Mouse (Mus musculus): ENCODE data around the gene Irx4. TPM values are rescaled to one million over a fixed set of nuclear protein-coding genes. Genes with fewer than 3 reads are reported as not detected.
A peak's percentile ranks its signal among the peaks of the same experiment; 100 is the strongest.

The Irx4 gene
- polyA plus RNA-seq, 1 experiment from 2014 or later, result 1.1 TPM

DNA sequence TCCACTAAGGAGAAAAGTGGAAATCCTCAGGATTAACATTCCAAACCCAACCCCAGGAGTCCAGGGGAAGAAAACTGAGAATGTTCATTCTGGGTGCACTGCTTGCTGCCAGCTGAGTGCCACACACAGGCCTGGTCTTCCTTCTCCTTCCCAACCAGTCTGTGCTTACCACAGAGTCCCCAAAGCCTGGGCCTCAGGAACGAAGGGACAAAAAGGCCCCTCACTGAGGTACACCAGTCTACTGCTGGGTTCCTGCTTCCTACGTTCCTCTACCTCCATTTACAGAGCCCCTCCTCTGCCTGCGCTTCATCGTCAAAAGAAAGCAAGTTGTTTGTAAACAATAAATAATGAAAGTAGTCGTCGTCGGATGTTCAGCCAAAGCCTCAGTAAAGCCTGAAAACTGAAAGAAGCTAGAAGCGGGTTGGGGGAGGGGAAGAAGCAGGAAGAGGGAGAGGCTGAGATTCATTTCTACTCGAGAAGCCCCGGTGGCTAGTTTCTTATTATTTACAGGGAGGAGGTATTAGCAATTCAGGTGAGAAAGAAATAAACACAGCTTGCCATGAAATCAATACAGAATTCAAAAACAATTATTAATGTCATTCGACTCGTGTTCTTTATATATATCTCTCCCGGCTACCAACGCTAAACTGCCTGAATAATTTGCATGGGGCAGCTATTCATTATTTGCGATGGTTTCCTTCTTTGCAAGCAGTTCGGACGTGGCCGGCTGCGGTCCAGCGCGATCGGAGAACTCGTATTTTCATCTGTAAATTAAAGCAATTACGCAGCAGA, 2.3 kb downstream of the Irx4 start:
- H3K27ac ChIP-seq, result no peak overlapping the region
- DNase-seq (ENCODE audit: extremely low spot score, low spot score), result no peak
- H3K4me3 ChIP-seq, result peak overlapping the region; percentile 28
- H3K9me3 ChIP-seq, result no peaks in the 10 kb centered on the region
- H3K4me1 ChIP-seq, result peaks cover 50% of the 10 kb centered on the region
- whole genome bisulfite sequencing, result 2% methylated on average over 24 of the region's 24 CpGs
- peaks cover 100% of the 10 kb centered on the region for H3K27me3 ChIP-seq (ENCODE audit: poor library complexity, severe bottlenecking)
- H3K36me3 ChIP-seq (replicated peaks), result no peaks in the 10 kb centered on the region

DNA sequence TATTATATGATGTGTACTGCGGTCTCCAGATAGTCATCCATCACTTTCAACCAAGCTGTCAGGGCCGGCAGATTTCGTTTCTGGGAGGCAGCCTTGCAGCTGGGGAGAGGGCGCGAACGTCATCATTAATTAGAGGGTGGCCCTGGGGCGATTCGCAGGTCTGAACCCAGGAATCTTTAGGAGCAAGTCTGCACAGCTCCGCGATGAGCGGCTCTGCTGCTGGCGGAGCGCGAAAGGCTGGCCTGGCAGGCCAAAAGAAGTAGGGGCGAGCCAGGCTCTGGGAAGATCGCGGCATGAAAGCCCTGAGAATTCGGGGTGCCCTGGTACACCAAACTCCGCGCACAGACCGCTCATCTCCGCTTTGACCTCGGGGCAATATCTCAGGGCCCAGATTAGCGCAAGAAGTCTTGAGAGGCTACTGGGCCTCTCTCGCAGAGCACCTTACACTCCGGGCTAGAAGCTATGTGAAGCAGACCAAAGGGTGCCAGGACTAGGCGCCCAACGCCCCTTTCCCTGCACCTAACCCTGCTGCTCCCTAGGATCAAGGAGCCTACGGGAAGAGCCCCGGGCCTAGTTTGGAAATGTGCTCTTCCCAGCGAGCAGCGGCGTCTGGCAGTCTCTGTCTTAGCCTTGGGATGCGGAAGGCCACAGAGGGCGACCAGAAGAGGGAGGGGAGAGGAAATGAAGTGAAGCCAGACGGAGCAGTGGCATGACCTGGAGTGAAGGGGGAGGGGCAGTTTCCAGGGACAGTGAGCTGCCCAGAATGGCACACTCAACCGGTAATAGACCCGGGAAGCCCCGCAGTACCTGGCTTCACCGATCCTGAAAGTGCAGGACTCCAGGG, 3.1 kb downstream of the Irx4 start:
- H3K9me3 ChIP-seq, result no peaks in the 10 kb centered on the region
- WGBS, result under 1% methylated on average over 40 of the region's 40 CpGs
- peaks cover 51% of the 10 kb centered on the region for H3K4me1 ChIP-seq
- peaks cover 100% of the 10 kb centered on the region for H3K27me3 ChIP-seq (ENCODE audit: poor library complexity, severe bottlenecking)
- peak overlapping the region; percentile 28 for H3K4me3 ChIP-seq
- H3K36me3 ChIP-seq (replicated peaks), result no peaks in the 10 kb centered on the region
- H3K27ac ChIP-seq, result no peak overlapping the region
- DNase-seq (ENCODE audit: extremely low spot score, low spot score), result peak; percentile 45

DNA sequence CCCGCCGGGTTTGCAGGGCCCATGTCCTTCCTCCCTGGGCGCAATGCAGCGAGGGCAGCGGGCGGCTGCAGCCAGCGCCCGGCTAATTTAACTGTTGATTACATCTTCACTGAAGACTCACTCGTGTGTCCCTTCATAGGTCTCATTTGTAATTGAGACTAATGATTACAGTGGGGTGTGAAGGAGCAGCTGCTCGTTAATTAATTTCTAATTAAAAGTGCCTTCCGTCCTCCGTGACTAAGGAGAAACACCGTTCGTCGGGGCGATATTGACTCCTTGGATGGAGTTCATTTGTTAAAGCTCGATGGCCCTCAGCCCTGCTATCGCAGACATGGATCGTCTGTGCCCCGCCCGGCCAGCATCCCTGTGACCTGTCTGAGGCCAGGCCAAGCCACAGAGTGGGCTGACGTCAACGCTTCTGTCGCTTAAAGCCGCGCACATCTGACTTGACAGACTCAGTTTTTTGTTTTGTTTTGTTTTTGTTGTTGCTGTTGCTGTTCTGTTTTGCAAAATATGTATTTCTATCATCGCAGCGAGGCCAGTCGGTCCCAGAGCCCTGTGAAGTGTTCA, 4.0 kb downstream of the Irx4 start:
- H3K27ac ChIP-seq, result no peak overlapping the region
- no peak for DNase-seq (ENCODE audit: extremely low spot score, low spot score)
- H3K4me3 ChIP-seq, result peak overlapping the region; percentile 28; the same call in 1 of the 2 replicates

DNA sequence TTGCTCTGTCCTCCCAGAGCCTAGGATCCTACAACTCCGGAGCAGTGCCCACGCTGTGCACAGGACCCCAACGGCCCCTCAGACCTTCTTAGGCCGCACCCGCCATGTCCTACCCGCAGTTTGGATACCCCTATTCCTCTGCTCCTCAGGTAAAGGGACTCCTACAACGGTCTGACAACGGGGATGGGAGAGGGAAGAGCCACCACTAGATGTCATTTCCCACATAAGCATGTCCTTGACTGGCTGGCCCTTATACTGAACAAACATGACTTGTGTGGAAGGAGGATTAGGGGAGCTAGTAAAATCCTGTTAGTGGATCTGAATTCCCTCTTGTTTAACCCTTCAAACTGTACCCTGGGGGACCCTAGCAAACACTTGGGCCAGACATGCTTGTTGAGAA, 4.6 kb downstream of the Irx4 start:
- 0 out of 2 replicates have a peak overlapping the region, but pooled peaks have one; percentile 42 for H3K4me3 ChIP-seq
- H3K9me3 ChIP-seq, result no peaks in the 10 kb centered on the region
- no peaks in the 10 kb centered on the region for H3K36me3 ChIP-seq (replicated peaks)
- DNase-seq (ENCODE audit: extremely low spot score, low spot score), result no peak
- H3K27me3 ChIP-seq (ENCODE audit: poor library complexity, severe bottlenecking), result peaks cover 100% of the 10 kb centered on the region
- no peak overlapping the region for H3K27ac ChIP-seq
- 13% methylated on average over 8 of the region's 8 CpGs for WGBS
- peaks cover 58% of the 10 kb centered on the region for H3K4me1 ChIP-seq

More for the DNA sequence above, 4.0 kb downstream of the Irx4 start:
- Histone ChIP-seq H3K9me3 (no peaks in the 10 kb centered on the region), H3K36me3 (replicated peaks) (no peaks in the 10 kb centered on the region), H3K4me1 (peaks cover 59% of the 10 kb centered on the region), H3K27me3 (ENCODE audit: poor library complexity, severe bottlenecking) (peaks cover 100% of the 10 kb centered on the region)
- WGBS, result under 1% methylated on average over 29 of the region's 29 CpGs

DNA sequence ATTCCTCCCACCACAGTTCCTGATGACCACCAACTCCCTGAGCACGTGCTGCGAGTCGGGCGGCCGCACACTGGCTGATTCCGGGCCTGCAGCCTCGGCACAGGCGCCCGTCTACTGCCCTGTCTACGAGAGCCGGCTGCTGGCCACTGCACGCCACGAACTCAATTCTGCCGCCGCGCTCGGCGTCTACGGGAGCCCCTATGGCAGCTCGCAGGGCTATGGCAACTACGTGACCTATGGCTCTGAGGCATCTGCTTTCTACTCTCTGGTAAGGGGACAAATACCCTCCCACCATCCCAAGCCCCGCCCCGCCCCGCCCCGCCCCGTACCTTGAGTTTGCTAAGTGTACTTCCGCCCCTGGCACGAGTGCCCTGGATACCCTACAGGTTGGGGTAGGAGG, 5.2 kb downstream of the Irx4 start:
- Histone ChIP-seq H3K27me3 (ENCODE audit: poor library complexity, severe bottlenecking) (peaks cover 100% of the 10 kb centered on the region), H3K9me3 (no peaks in the 10 kb centered on the region), H3K27ac (no peak overlapping the region), H3K4me3 (peak overlapping the region; percentile 42), H3K36me3 (replicated peaks) (no peaks in the 10 kb centered on the region), H3K4me1 (peaks cover 56% of the 10 kb centered on the region)
- WGBS, result 2% methylated on average over 28 of the region's 28 CpGs
- DNase-seq (ENCODE audit: extremely low spot score, low spot score), result peak; percentile 57

DNA sequence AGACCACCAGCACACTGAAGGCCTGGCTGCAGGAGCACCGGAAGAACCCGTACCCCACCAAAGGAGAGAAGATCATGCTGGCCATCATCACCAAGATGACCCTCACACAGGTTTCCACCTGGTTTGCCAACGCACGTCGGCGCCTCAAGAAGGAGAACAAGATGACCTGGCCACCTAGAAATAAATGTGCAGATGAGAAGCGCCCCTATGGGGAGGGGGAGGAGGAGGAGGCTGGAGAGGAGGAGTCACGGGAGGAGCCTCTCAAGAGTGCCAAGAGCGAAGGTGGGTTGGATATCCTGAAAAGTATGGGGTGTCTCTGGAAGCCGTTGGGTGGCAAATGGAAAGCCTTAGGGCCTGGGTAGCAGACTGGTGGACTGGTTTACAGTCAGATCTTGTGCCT, 7.3 kb downstream of the Irx4 start:
- no peaks in the 10 kb centered on the region for H3K36me3 ChIP-seq (replicated peaks)
- DNase-seq (ENCODE audit: extremely low spot score, low spot score), result no peak
- no peak overlapping the region for H3K4me3 ChIP-seq
- peaks cover 65% of the 10 kb centered on the region for H3K4me1 ChIP-seq
- H3K9me3 ChIP-seq, result no peaks in the 10 kb centered on the region
- H3K27ac ChIP-seq, result no peak overlapping the region
- peaks cover 100% of the 10 kb centered on the region for H3K27me3 ChIP-seq (ENCODE audit: poor library complexity, severe bottlenecking)
- 5% methylated on average over 10 of the region's 10 CpGs for WGBS

DNA sequence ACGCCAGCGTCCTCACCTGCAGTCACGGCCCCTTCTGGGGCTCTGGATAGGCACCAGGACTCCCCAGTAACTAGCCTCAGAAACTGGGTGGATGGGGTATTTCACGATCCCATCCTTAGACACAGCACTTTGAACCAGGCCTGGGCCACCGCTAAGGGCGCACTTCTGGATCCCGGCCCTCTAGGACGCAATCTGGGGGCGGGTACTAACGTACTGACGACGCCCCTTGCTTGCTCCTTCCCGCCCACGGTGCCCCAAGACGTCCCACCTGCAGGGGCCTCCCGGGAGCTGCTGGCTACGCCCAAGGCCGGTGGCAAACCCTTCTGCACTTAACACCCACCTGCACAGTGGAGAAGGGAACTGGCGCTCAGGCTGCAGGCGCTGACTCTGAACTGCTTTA, 8.4 kb downstream of the Irx4 start:
- Histone ChIP-seq H3K4me3 (peak overlapping the region; percentile 8; the same call in 1 of the 2 replicates), H3K27me3 (ENCODE audit: poor library complexity, severe bottlenecking) (peaks cover 100% of the 10 kb centered on the region), H3K9me3 (no peaks in the 10 kb centered on the region), H3K4me1 (peaks cover 61% of the 10 kb centered on the region), H3K27ac (no peak overlapping the region), H3K36me3 (replicated peaks) (no peaks in the 10 kb centered on the region)
- WGBS, result 2% methylated on average over 20 of the region's 20 CpGs
- DNase-seq (ENCODE audit: extremely low spot score, low spot score), result peak; percentile 52

DNA sequence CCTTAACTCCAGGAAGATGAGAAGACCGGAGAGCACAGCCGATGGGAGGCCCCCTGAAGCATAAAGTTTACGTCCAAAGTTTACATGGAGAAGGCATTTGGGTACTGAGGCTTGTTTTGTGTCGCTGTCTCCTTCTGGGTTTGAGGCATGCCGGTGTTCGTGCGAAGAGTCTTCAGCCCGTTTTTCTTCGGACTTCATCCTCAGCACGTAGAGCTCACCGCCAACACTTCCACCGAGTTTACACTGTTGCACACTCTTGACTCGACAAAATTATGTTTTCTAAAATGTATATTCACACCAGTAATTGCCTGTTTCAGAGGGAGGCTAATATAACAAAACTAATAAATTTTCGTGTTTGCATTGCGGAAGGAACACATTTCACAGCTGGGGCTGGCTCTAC, 9.0 kb downstream of the Irx4 start:
- H3K27ac ChIP-seq, result no peak overlapping the region
- H3K36me3 ChIP-seq (replicated peaks), result no peaks in the 10 kb centered on the region
- peaks cover 100% of the 10 kb centered on the region for H3K27me3 ChIP-seq (ENCODE audit: poor library complexity, severe bottlenecking)
- 6% methylated on average over 15 of the region's 15 CpGs for WGBS
- H3K4me3 ChIP-seq, result no peak overlapping the region
- no peaks in the 10 kb centered on the region for H3K9me3 ChIP-seq
- no peak for DNase-seq (ENCODE audit: extremely low spot score, low spot score)
- peaks cover 58% of the 10 kb centered on the region for H3K4me1 ChIP-seq

DNA sequence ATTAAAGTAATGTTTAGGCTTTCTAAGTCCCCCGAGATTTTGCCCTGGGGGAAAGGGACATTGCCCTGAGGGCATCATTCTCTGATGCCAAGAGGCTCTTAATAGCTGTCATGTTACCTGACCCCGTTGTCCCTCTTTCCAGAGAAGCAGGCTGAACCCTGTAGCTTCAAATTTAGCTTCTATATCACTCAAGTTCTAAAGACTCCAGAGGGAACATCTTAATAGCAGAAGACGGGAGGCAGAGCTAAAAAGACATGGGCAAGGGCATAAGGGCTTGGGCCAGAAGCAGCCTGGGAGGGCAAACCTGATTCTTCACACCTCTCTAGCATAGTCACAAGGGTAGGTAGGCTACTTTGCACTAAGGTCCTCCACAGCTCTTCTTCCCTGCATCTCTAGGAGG, 9.6 kb downstream of the Irx4 start:
- Histone ChIP-seq H3K27ac (no peak overlapping the region), H3K4me1 (peaks cover 56% of the 10 kb centered on the region), H3K9me3 (no peaks in the 10 kb centered on the region), H3K36me3 (replicated peaks) (no peaks in the 10 kb centered on the region), H3K4me3 (no peak overlapping the region), H3K27me3 (ENCODE audit: poor library complexity, severe bottlenecking) (peaks cover 100% of the 10 kb centered on the region)
- DNase-seq (ENCODE audit: extremely low spot score, low spot score), result no peak
- 15% methylated on average over 3 of the region's 3 CpGs for WGBS

DNA sequence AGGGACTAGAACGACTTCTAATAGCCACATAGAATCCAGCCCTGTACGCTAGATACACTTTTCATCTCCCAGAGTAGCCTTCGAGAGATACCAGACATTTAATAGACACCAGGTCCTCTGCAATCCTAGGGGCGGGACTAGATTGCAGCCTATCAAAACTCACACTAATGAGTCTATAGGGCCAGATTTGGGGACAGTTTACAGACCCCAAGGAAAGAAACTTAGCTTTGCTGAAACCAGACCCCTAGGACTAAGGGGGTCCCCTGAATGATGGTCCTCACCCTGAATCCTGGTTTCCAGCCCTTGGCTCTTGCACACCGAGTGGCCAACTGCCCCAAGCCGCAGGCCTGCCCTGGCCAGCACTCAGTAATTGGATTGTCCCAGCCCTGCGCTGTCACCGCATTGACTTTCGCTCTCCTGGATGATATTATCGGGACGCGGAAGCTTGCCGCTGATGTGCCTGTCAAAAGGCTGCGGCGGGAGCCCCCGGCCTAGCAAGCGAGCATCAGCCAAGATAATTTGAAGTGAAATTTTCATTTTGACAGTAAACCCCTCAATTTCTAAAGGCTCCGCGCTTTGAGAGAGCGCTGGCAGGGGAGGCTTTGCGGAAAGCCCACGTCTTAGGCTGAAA, 10.3 kb downstream of the Irx4 start:
- WGBS, result 3% methylated on average over 22 of the region's 22 CpGs
- Histone ChIP-seq H3K27me3 (ENCODE audit: poor library complexity, severe bottlenecking) (peaks cover 100% of the 10 kb centered on the region), H3K9me3 (no peaks in the 10 kb centered on the region), H3K4me1 (peaks cover 49% of the 10 kb centered on the region), H3K4me3 (no peak overlapping the region), H3K36me3 (replicated peaks) (no peaks in the 10 kb centered on the region), H3K27ac (no peak overlapping the region)
- no peak for DNase-seq (ENCODE audit: extremely low spot score, low spot score)

DNA sequence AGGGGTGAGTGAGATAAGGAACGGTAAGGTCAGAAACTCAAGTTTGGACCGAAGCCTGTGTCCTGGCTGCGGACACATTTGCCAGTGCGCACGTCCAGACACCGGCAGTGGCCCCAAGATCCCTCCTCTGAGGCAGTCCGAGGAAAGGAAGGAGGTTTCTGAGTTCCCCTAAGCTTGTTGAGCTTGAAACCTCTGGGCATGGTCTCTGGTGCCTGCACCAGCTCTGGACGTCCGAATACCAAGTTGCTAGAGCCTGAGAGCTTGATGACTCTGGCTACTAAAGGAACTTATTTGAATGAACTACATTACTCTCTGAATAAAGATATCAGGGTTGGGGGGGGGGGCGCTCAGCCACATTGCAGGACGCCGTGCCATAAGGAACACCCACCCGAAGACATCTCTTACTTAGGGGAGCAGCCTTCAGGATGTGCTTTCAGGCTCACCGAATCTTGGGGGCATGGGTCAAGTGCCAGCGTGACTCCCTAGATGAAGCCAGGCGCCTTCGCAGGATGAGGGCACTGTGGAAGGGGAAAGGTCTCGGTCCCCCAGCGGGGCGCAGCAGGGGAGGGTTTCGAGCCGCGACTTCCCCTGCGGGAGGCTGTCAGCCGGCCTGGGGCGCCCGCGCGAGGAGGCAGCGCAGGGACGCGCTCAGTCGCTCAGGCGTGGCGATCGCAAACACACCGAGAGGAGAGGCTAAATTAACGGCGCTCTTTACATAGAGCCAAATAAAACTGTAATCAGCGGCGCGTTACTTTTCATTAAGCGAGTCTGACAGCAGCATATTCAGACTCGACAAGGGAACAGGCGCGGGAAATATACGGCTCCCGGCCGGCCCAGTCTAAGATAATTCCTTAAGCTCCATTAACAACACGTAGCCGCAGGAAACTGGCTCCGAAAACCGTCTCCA, 11.3 kb downstream of the Irx4 start:
- H3K36me3 ChIP-seq (replicated peaks), result no peaks in the 10 kb centered on the region
- H3K4me3 ChIP-seq, result peak overlapping the region; percentile 41
- no peak for DNase-seq (ENCODE audit: extremely low spot score, low spot score)
- H3K9me3 ChIP-seq, result no peaks in the 10 kb centered on the region
- peaks cover 47% of the 10 kb centered on the region for H3K4me1 ChIP-seq
- under 1% methylated on average over 53 of the region's 53 CpGs for WGBS
- no peak overlapping the region for H3K27ac ChIP-seq
- H3K27me3 ChIP-seq (ENCODE audit: poor library complexity, severe bottlenecking), result peaks cover 100% of the 10 kb centered on the region

Measured in forebrain, embryonic 10.5 days (tissue).